Mouse (Mus musculus): Measurements from ENCODE around the gene Ppp1r14c.
"Not testable (repeated sequence)": the region's sequence is repeated elsewhere in the genome, so short reads cannot be mapped to it uniquely, and the experiment has no call there.

Ppp1r14c gene

GRCm38 (mm10) chr10:3402284-3402683, 36.4 kb downstream of the Ppp1r14c start:
- DNase-seq (ENCODE audit: low spot score in 2 of 2) = no peak

- DNase-seq (ENCODE audit: low spot score in 2 of 2) = no peak
These were observed 37.7 kb downstream of the Ppp1r14c start for GRCm38 (mm10) chr10:3403416-3404137.

GRCm38 (mm10) chr10:3404362-3404761, 38.5 kb downstream of the Ppp1r14c start:
- DNase-seq (ENCODE audit: low spot score in 2 of 2) = no peak

- no peak for DNase-seq (ENCODE audit: low spot score in 2 of 2)
These were observed 40.4 kb downstream of the Ppp1r14c start for GRCm38 (mm10) chr10:3406280-3406679.

GRCm38 (mm10) chr10:3408036-3408661, 42.3 kb downstream of the Ppp1r14c start:
- DNase-seq (ENCODE audit: low spot score in 2 of 2) = no peak

- no peak for DNase-seq (ENCODE audit: low spot score in 2 of 2)
These were observed 42.8 kb downstream of the Ppp1r14c start for GRCm38 (mm10) chr10:3408699-3409098.

- no peak for DNase-seq (ENCODE audit: low spot score in 2 of 2)
These were observed 45.4 kb downstream of the Ppp1r14c start for GRCm38 (mm10) chr10:3411222-3411621.

- no peak for DNase-seq (ENCODE audit: low spot score in 2 of 2)
These were observed 45.8 kb downstream of the Ppp1r14c start for GRCm38 (mm10) chr10:3411639-3412038.

GRCm38 (mm10) chr10:3414813-3415212, 49.0 kb downstream of the Ppp1r14c start:
- no peak for DNase-seq (ENCODE audit: low spot score in 2 of 2)

- no peak for DNase-seq (ENCODE audit: low spot score in 2 of 2)
These were observed 50.7 kb downstream of the Ppp1r14c start for GRCm38 (mm10) chr10:3416565-3416964.

GRCm38 (mm10) chr10:3417408-3417807, 51.6 kb downstream of the Ppp1r14c start:
- no peak for DNase-seq (ENCODE audit: low spot score in 2 of 2)

- DNase-seq (ENCODE audit: low spot score in 2 of 2) = no peak
These were observed 58.2 kb downstream of the Ppp1r14c start for GRCm38 (mm10) chr10:3424016-3424415.

- no peak for DNase-seq (ENCODE audit: low spot score in 2 of 2)
These were observed 62.0 kb downstream of the Ppp1r14c start for GRCm38 (mm10) chr10:3427689-3428399.

GRCm38 (mm10) chr10:3434848-3435474, 69.1 kb downstream of the Ppp1r14c start:
- no peak for DNase-seq (ENCODE audit: low spot score in 2 of 2)

GRCm38 (mm10) chr10:3440722-3441471, 75.0 kb downstream of the Ppp1r14c start:
- no peak for DNase-seq (ENCODE audit: low spot score in 2 of 2)

- not testable (repeated sequence) for DNase-seq (ENCODE audit: low spot score in 2 of 2)
These were observed 80.9 kb downstream of the Ppp1r14c start for GRCm38 (mm10) chr10:3446748-3447147.

- DNase-seq (ENCODE audit: low spot score in 2 of 2) = no peak
These were observed 82.8 kb downstream of the Ppp1r14c start for GRCm38 (mm10) chr10:3448699-3449098.

- DNase-seq (ENCODE audit: low spot score in 2 of 2) = no peak
These were observed 86.1 kb downstream of the Ppp1r14c start for GRCm38 (mm10) chr10:3451930-3452329.

- no peak for DNase-seq (ENCODE audit: low spot score in 2 of 2)
These were observed 87.1 kb downstream of the Ppp1r14c start for GRCm38 (mm10) chr10:3452822-3453475.

GRCm38 (mm10) chr10:3458686-3459085, 92.8 kb downstream of the Ppp1r14c start:
- no peak for DNase-seq (ENCODE audit: low spot score in 2 of 2)

GRCm38 (mm10) chr10:3460841-3461240, 95.0 kb downstream of the Ppp1r14c start:
- no peak for DNase-seq (ENCODE audit: low spot score in 2 of 2)
